In the genomic region with DNA sequence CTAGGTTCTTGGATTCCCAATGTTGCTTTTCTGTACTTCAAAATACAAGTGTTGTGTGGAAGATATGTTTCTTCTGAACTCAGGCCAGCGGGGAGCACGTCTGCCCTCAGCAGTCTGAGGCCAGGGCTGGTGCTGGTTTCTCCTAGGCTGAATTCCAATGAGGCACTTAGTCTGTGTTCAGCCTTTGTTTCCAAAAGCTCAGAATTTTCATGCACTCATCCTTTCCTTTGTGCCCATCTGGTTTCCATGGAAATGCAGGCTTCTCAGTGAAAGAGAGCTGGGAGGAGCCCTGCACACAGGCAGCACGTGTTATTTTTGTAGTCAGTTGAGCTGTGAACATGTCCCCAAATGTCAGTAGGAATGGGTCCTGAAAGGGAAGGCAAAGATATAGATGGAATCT, we compare ENCODE assay signal across 10 mouse cellular contexts.
DNase-seq lines count a peak whose midpoint lies in the region; ATAC-seq lines count a peak whose summit lies in the region.
"Had no signal": no experiment of that assay in that cellular context is flagged by ENCODE, and none has a peak within 500 bp of the region (broad histone marks: within the 10 kb centered on the region; RNA-seq: fewer than 3 reads in every experiment).

No protein-coding gene starts in this region.

- peak; percentile 91 for ATAC-seq in embryonic facial prominence, embryonic 11.5 days (replicated peaks; ENCODE audit: insufficient number of reproducible peaks, low FRiP score, low TSS enrichment, low read depth)
- peak; percentile 94 for ATAC-seq in hindbrain, embryonic 16.5 days
- peak; percentile 94 for ATAC-seq in midbrain, embryonic 15.5 days (replicated peaks)

- no peaks in the 10 kb centered on the region for H3K27me3 ChIP-seq in embryonic facial prominence, embryonic 11.5 days (ENCODE audit: control insufficient read depth, insufficient read depth, low read length)
- H3K27me3 ChIP-seq in hindbrain, embryonic 16.5 days (replicated peaks; ENCODE audit: control insufficient read depth, insufficient read depth, low read length): no peaks in the 10 kb centered on the region
- H3K27me3 ChIP-seq in midbrain, embryonic 15.5 days (replicated peaks): no peaks in the 10 kb centered on the region
- H3K27me3 ChIP-seq: liver, embryonic 13.5 days had no signal

- H3K4me3 ChIP-seq in embryonic facial prominence, embryonic 11.5 days (ENCODE audit: low read depth, low read length): no peak overlapping the region
- no peak overlapping the region for H3K4me3 ChIP-seq in hindbrain, embryonic 16.5 days (ENCODE audit: low read length)
- no peak overlapping the region for H3K4me3 ChIP-seq in midbrain, embryonic 15.5 days
- H3K4me3 ChIP-seq: liver, embryonic 13.5 days had no signal

- H3K9me3 ChIP-seq in embryonic facial prominence, embryonic 11.5 days (replicated peaks; ENCODE audit: control insufficient read depth, low read length): no peaks in the 10 kb centered on the region
- no peaks in the 10 kb centered on the region for H3K9me3 ChIP-seq in hindbrain, embryonic 16.5 days (ENCODE audit: control insufficient read depth, low read length)
- no peaks in the 10 kb centered on the region for H3K9me3 ChIP-seq in midbrain, embryonic 15.5 days
- H3K9me3 ChIP-seq: liver, embryonic 13.5 days had no signal

- H3K36me3 ChIP-seq in embryonic facial prominence, embryonic 11.5 days (replicated peaks; ENCODE audit: control insufficient read depth, insufficient read depth, low read depth, low read length): no peaks in the 10 kb centered on the region
- H3K36me3 ChIP-seq in hindbrain, embryonic 16.5 days (ENCODE audit: control insufficient read depth, insufficient read depth, low read length): no peaks in the 10 kb centered on the region
- H3K36me3 ChIP-seq in midbrain, embryonic 15.5 days (replicated peaks): no peaks in the 10 kb centered on the region
- H3K36me3 ChIP-seq: liver, embryonic 13.5 days had no signal

- H3K27ac ChIP-seq in embryonic facial prominence, embryonic 11.5 days (replicated peaks; ENCODE audit: low read depth, low read length): no peak overlapping the region
- H3K27ac ChIP-seq in hindbrain, embryonic 16.5 days (ENCODE audit: low read depth, low read length): no peak overlapping the region
- H3K27ac ChIP-seq in midbrain, embryonic 15.5 days: peak overlapping the region; percentile 51; the same call in 1 of the 2 replicates
- H3K27ac ChIP-seq: liver, embryonic 13.5 days had no signal

- no peaks in the 10 kb centered on the region for H3K4me1 ChIP-seq in embryonic facial prominence, embryonic 11.5 days (ENCODE audit: control insufficient read depth, insufficient read depth, low read length)
- H3K4me1 ChIP-seq in hindbrain, embryonic 16.5 days (ENCODE audit: control insufficient read depth, insufficient read depth, low read depth, low read length): peaks cover 4% of the 10 kb centered on the region
- peaks cover 6% of the 10 kb centered on the region for H3K4me1 ChIP-seq in midbrain, embryonic 15.5 days
- H3K4me1 ChIP-seq: liver, embryonic 13.5 days had no signal

- H3K4me2 ChIP-seq in embryonic facial prominence, embryonic 11.5 days (ENCODE audit: low read depth, low read length): no peak overlapping the region
- H3K4me2 ChIP-seq in hindbrain, embryonic 16.5 days (ENCODE audit: low read length): no peak overlapping the region
- H3K4me2 ChIP-seq in midbrain, embryonic 15.5 days: no peak overlapping the region
- H3K4me2 ChIP-seq: liver, embryonic 13.5 days had no signal

- no peak overlapping the region for H3K9ac ChIP-seq in embryonic facial prominence, embryonic 11.5 days (replicated peaks; ENCODE audit: low read length)
- no peak overlapping the region for H3K9ac ChIP-seq in hindbrain, embryonic 16.5 days (ENCODE audit: low read depth, low read length)
- no peak overlapping the region for H3K9ac ChIP-seq in midbrain, embryonic 15.5 days
- H3K9ac ChIP-seq: liver, embryonic 13.5 days had no signal

- WGBS in embryonic facial prominence, embryonic 11.5 days: 44% methylated on average over 3 of the region's 3 CpGs
- WGBS in hindbrain, embryonic 16.5 days: 4% methylated on average over 3 of the region's 3 CpGs
- WGBS in midbrain, embryonic 15.5 days: 3% methylated on average over 3 of the region's 3 CpGs

- DNase-seq in ES-CJ7 (ENCODE audit: low read depth, low spot score): peak; percentile 2
- peak; percentile 47 for DNase-seq in embryonic facial prominence, embryonic 11.5 days (ENCODE audit: low spot score)
- DNase-seq in adrenal gland, postnatal 25 days: no peak
- DNase-seq in cerebellum, postnatal 36 days: no peak
- DNase-seq in thymus, postnatal 10 days (ENCODE audit: low spot score in 2 of 2): no peak
- DNase-seq in spleen, adult 12 weeks (ENCODE audit: low spot score): no peak
- DNase-seq: heart, adult 11 months; liver, embryonic 13.5 days had no signal

Comparison
In these comparisons a context has a peak if more than half of its experiments do, and no peak if none do; other contexts are left out.
1. DNase-seq: peak in ES-CJ7 (single experiment) and embryonic facial prominence, embryonic 11.5 days (single experiment); none in adrenal gland, postnatal 25 days (single experiment), cerebellum, postnatal 36 days (0 of 2), thymus, postnatal 10 days (0 of 2) and spleen, adult 12 weeks (single experiment).
2. Peak in every context shown above with its lines, with median percentiles within 50 percentile points of each other: ATAC-seq.